Mouse (Mus musculus): ENCODE data around the gene Ccdc146.
"Not testable (repeated sequence)": the region's sequence is repeated elsewhere in the genome, so short reads cannot be mapped to it uniquely, and the experiment has no call there.

Ccdc146 gene

DNA sequence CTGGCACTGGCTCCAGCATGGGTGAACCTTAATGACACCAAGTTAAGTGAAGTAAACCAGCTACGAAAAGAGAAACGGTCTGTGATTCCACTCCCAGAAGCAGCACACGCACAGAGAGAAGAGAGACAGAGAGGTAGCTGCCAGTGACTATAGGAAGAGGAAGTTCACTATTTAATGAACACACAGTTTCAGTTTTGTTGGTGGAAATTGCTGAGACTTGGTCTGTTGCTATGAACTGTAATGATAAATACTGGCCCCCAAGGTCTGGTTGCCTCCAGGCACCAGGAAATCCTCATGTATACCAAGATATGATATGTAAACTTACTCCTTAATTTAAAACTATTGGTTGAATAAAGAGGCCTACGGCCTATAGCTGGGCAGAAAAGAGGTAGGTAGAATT is 38.0 kb downstream of the Ccdc146 start:
- no peak for DNase-seq

DNA sequence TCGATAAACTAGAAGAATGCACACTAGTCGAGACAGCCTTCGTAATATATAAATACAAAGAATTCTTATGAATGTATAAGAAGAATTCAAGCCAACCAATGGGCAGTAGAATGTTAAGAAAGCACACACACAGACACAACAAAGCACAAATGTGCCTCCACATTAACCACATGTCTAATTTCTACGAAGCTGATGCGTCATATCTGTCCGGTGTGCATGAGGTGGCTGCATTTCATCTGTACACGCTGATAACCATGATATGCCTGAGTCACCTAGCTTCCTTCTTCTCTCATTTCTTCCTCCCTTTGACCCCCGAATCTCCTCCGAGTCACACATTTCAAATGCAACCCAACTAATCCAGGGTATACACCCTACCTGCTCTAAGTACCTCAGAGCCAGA is 39.5 kb downstream of the Ccdc146 start:
- DNase-seq: no peak

DNA sequence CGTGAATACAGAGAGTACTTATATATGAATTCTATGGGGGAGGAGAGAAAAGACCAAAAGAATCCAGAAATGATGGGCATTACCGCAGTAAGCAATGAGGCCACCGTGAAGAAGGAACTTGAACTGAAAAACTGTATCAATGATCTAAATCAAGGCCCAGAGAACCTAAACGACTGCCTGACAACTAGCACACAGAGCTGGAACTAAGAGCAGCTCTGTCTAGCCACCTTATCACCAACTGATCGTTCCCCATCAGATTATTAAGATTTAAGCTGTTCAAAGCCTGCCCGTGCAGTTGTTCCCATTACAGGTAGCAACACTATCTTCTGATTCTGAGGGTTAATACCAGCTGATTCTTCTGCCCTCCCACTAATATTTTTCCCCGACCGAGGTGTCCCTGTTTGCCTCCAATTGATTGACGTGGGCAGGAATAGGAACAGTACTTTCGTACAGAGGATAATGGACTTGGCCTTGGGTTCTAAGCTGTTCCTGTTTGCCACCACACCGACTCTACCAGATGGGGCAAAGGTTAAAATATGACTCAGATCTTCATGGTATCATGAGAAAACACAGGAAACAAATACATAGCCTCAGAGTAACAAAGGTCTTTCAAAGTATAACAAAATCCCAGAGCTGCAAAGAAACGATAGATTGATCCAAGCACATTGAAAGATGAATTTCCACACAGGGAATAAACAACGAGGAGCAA is 40.1 kb downstream of the Ccdc146 start:
- DNase-seq: no peak

DNA sequence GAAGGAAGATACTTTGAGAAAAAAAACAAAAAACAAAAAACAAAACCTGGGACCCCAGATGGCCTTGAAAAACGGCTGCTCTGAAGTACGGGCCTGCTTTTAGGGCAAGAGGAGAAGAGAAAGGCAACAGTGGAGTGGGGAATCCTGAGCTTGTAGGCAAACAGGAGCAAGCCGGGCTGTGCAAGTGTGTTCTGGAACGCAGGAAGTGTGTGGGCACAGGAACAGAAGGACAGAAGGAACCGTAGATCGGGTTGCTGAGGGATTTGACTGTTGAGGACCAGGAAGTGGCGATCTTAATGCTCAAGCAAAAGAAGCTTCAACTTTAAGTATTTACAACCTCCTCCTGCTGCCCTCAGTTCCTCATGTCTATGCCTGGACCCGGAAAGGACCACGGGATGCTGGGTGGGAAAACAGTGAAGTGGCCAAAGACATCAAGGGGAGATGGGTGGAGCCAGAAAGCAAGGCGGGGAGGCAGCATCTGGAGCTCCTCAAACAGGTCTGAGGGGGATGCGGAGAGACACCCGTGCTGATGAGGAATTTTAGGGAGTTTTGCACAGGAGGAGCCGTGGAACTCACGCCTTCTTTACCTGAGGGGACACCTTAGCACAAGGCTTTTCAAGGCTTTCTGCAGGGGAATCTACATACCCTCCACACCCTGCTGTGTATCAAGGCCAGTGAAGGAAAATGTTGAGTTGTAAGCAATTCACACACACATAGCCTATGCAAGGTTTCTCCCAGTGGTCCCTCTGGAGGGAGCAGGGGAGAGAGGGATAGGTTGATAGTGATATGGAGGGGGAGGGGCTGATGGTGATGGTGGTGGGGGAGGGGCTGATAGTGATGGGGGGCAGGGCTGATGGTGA is 40.9 kb downstream of the Ccdc146 start:
- peak; percentile 6 for DNase-seq

DNA sequence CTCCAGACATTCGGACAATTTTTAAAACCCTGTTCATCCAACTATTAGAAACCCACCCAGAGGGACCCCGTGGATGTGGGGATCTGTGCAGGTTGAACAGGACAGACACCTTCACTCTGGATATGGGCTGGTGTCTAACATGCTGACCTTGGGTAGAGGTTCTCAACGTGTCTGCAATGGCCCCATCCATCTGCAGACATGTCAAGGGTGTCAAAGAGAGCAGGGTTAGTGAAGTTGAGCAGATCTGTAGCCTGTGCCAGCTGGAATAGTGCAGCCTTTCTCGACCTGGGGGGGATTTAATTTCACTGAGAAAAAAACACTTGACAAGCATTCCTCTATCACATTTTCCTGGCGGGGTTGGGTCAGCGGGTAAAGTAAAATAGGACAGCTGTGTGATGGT is 41.8 kb downstream of the Ccdc146 start:
- DNase-seq: no peak

DNA sequence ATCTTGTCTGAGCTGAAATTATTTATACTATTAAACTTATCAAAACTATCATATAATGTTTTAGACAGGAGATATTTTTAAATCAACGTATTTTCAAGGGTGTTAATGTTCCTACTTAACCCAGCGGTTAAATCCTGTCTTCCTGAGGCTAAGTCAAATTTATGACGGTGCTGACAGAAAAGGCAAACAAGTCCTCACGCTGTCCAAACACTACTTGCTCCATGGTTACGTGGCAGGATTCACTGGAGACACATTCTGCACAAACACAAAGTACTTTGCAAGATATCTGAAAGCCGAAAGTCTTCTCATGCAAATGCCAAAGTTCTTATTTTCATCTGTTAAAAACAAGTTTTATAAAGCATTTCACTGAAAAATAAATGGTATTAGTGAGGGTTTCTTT is 42.5 kb downstream of the Ccdc146 start:
- DNase-seq: peak; percentile 27

DNA sequence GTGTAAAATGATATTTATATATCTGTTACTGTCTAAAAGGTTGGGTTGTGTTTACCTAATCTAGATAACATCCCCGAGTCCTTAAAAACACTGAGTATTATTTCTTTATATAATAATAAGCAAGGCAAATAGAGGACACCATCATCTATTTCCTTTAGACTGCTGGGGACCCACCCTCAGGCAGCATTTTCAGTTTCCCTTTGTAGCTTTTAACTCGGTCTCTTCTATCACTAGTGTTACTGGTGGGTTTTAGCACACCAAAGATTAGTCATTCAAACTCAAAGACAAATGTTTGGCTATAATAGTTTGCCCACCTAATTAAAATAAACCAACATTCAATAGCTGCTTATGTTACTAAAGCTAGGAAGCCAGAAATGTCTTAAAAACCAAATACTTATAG is 46.1 kb downstream of the Ccdc146 start:
- DNase-seq: no peak

DNA sequence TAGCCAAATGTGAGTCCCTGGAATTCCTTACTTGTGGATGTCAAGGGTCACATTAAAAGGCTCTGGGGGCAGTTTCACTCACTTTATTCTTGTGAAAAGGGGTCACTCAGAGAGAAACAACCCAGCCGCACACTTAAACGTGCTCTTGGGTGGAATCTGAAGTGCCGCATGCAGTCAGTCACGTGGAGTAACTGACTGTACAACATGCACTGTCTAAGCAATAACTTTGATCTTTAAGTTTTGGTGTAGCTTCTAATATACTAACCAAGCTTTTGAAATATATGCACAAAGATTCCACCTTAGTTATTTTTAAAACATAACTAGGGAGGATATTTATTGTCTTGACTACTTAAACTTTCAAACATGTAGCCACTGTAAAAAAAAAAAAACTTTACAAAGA is 47.5 kb downstream of the Ccdc146 start:
- no peak for DNase-seq

DNA sequence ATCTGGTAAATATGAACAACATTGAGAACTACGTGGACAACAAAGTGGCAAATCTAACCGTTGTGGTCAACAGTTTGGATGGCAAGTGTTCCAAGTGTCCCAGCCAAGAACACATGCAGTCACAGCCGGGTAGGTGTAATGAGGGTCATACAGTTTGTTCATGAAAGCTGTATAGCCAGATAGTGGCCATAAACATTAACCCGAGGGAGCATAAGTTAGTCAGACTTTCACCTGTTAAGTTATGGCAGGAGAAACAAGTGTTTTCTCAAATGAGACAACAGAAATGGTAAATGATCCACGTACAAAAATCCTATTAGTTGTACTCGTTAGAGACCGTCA is 51.3 kb downstream of the Ccdc146 start:
- DNase-seq: peak; percentile 14

DNA sequence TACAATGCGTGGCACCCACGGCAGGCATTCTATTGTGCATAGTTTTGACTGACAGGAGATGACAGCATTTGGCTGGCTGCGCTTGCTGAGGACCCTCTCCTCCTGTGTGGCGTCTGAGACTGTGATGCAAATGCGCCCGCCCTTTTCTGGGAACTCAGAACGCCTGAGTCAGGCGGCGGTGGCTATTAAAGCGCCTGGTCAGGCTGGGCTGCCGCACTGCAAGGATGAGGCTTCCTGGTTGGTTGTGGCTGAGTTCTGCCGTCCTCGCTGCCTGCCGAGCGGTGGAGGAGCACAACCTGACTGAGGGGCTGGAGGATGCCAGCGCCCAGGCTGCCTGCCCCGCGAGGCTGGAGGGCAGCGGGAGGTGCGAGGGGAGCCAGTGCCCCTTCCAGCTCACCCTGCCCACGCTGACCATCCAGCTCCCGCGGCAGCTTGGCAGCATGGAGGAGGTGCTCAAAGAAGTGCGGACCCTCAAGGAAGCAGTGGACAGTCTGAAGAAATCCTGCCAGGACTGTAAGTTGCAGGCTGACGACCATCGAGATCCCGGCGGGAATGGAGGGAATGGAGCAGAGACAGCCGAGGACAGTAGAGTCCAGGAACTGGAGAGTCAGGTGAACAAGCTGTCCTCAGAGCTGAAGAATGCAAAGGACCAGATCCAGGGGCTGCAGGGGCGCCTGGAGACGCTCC is 51.8 kb downstream of the Ccdc146 start, which contains the start of gene Fgl2:
TSS of gene Fgl2 (plus strand) at position 150 of the 687 bp plus-strand sequence.
- DNase-seq: peak; percentile 56

DNA sequence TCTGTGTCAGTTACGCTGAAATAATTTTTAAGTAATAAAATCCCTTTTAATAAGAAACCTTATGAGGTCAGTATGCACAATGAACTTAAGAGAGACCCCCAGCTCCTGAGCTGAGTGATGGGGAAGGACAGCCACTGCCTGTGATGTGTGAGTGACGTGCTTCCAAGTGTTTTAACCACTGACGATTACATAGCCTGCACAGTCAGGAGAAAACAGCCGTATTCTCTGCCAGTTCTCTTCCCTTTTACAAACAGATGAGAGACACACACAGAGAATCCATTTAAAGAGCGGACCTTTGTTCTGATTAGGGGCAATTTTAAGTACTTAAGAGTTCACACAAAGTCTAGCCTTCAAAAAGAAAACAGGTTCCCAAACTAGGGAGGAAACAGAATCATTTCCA is 52.6 kb downstream of the Ccdc146 start:
- no peak for DNase-seq

DNA sequence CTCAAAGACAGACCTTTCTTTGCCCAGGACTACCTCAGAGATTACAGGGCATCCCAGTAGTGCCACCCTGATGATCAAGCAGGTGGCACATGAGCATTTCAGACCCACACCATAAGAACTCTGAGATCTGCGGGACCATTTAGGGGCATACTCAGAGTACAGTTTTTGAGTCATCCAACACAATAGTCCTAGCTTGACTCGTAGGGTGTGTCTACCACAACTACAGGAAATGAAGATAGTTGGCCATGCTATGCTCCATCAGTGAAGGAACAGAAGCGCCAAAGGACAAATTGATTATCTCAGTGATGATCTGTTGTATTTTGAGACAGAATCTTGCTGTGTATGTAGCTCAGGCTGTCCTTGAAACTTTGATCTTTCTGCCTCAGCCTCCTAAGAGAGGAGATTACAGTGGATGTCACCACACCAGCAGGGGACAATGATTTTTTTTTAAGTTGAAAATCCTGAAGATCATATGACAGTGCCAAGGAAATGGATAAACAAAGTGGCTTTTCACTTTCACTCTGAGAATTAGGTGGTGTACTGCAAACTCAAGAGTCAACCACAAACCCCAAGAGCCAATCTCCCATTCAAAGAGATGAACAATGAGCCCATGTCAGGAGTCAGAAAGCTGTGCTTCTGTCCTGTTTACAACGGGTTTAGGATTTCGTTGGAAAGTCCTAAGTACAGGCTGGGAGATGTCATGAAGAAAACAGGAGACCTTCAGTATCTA is 54.1 kb downstream of the Ccdc146 start:
- no peak for DNase-seq

DNA sequence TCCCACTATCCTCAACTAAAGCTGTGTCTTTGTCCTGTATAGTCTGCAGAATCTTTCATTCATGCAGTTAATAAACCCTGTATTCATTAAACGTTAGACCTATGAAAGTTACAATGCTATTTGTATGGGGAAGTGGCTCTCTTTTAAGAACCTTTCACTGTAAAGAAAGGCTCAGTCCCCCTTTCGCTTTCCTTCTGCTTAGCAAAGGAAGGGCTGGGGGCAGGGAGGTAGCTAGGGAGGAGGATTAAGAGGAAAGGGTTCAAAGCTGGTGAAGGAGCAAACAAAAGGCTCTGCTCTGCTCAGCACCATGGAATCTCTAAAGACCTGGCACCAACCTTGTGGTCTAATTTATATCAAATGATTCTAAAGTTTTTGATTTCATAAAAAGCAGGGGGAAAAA is 57.0 kb downstream of the Ccdc146 start:
- no peak for DNase-seq

DNA sequence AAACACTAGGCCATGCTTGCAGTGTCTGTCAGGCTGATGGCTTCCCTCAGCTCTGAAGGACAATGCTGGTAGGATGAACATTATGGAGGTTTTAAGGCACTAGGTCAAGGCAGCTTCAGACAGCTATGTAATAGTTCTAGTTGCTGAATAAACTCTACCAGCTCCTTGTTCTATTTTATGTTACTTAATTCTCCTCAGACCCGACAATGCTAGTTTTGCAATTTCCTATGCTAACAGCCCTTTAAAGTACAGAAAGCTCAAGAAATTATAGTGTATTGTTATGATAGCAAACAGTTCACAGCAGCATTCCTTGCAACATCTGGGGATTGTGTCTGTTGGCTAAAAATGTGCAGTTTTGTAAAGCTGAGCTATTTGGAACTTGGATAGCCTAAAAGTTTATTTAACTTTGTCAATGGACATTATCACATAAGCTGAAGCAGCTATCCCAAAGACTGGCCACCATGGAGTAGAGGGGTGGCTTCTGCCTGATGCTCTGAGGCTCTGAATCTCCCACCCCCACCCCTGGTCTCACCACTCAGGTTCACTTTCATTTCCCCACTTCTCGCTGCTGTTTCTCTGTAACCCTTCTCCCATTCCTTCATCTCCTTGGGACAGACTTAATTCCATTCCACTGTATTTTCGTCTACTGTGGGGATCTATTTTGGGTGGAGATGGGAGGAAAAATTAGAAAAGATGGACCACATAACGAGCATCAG is 58.0 kb downstream of the Ccdc146 start:
- no peak for DNase-seq

DNA sequence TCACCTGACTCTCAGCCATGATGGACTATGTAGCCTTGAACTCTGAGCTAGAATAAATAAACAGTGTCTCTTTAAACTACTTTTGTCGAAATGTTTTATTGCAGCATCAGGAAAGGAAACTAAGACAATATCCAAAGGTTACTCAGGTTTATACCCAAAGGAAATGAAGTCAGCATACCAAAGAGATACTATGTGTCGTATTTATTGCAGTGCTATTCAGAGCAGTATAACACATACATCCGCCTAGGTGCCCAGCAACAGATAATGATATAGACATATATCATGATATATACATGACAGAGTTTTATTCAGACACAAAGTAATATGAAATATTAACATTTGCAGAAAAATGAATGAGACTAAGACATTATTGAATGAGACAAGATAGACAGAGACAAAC is 61.1 kb downstream of the Ccdc146 start:
- DNase-seq: no peak

DNA sequence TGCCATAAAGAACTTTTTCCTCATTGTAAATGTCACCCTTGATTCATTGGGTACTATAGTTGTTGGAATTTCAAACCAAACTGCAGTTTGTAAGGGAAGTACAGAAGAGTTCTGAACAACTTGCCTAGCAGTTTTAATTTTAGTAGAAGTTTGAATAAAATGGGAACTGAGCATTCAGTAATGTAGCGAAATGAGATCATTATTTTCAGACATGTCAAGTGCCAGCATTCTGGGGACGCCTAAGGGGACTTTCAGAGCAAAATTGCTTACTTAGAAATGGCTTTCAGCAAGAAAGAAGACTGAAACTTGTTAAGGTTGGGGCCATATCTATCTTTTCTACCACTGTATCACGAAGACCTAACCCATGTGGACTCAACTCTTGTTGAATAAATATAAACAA is 65.8 kb downstream of the Ccdc146 start:
- DNase-seq: no peak

DNA sequence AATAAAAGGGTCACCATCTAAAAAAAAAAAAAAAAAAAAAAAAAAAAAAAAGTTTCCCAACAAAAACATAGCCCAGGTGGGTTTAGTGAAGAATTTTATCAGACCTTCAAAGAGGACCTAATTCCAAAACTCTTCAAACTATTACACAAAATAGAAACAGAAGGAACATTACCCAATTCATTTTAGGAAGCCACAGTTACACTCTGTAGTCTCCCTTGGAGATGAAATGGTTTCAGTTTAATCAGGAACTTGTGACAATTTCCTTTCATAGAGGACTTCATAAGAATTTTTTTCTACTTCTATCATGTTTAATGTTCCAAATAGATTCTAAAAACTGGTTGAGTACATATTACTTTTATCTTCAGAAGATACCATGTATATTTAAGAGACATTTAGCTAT is 72.8 kb downstream of the Ccdc146 start:
- no peak for DNase-seq

DNA sequence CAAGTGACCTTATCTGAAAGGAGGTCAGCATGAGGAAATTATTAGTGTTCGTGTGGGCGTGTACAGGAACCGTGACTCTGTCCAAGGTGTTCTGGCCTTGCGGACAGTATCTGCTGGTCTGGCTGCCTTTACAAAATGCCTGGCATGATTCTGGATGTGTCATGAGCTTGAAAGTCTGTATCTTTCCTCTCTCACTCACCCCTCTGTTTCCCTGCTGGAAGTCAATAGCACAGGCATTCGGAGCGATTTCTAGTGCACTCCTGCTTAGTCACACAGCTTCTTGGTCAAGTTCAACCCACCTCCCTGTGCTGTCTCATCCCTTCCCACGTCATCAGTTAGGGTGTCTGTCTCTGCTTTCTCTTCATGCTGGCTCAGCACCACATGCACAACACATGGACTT is 76.1 kb downstream of the Ccdc146 start:
- DNase-seq: no peak

DNA sequence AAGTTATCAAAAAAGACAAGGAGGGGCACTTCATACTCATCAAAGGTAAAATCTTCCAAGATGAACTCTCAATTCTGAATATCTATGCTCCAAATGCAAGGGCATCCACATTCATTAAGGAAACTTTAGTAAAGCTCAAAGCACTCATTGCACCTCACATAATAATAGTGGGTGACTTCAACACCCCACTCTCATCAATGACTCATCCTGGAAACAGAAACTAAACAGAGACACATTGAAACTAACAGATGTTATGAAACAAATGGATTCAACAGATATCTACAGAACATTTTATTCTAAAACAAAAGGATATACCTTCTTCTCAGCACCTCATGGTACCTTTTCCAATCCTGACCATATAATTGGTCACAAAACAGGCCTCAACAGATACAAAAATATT is 82.2 kb downstream of the Ccdc146 start:
- not testable (repeated sequence) for DNase-seq

DNA sequence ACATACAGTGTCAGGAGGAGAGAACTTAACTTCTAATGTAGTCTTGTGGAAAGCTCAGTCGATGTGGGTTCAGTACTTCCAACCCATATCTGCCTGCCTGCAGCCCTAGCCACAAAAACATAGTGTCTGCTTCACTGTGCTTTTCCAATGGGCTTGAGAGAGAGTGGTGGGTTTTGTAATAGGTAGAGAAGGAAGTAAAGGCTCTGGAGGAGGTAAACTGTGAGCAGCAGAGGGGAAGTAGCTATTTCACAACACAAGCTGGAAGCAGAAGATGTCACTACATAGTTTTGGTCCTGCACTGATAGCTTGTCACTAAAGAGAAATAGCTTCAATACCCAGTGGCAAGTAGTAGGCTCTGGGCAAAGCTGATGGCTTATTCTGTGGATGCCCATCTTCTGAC is 92.4 kb downstream of the Ccdc146 start:
- no peak for DNase-seq

DNA sequence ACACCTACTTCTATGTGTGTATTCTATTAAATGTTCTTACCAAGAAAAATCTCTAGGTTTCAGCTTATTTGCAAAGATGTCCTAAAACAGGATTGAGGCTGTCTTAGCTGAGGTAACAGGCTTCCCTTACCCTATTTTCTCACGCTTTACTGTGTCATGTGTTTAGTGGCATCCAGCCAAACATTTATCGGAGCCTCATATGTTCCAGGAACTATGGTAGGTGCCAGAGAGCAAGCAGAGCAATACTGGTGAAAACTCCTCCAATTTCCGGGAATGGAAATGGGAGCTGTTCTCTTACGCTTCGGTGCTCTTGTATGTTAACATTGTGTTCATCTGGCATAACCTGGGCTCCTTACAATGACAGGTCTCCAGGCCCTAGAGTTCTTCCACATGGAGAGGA is 92.8 kb downstream of the Ccdc146 start:
- DNase-seq: peak; percentile 14
